Mouse (Mus musculus) adrenal gland, postnatal 4 days (tissue): ENCODE results near the gene Trpc6. TPM values are rescaled to one million over a fixed set of nuclear protein-coding genes. Genes with fewer than 3 reads are reported as not detected.

Source experiments
- DNase-seq, 2 experiments: peaks; one replicate each; pipeline ENCODE4 v3.0.0; 2021 to 2022; ENCODE audit warnings: low spot score in 2 of 2, mixed read lengths in 2 of 2
- long read RNA-seq, 2 experiments: library from polyadenylated mRNA; stranded (forward); transcript quantifications; one replicate each; pipeline ENCODE4 v2.0.0; 2021
- total RNA-seq, 2 experiments: library from RNA; stranded (reverse); gene quantifications; 2 replicates each; pipeline ENCODE4 v1.2.3; 2021

Gene Trpc6
- total RNA-seq = 1 to 10 TPM; 2.3 to 2.8 TPM
- long read RNA-seq, experiment 1, partial matches to known transcripts = 0 of 1 reads
- long read RNA-seq, experiment 1, other reads (novel, unspliced or antisense) = 1 of 1 reads
- long read RNA-seq, experiment 2, partial matches to known transcripts = 0 of 3 reads
- long read RNA-seq, experiment 2, other reads (novel, unspliced or antisense) = 1 of 3 reads

DNA sequence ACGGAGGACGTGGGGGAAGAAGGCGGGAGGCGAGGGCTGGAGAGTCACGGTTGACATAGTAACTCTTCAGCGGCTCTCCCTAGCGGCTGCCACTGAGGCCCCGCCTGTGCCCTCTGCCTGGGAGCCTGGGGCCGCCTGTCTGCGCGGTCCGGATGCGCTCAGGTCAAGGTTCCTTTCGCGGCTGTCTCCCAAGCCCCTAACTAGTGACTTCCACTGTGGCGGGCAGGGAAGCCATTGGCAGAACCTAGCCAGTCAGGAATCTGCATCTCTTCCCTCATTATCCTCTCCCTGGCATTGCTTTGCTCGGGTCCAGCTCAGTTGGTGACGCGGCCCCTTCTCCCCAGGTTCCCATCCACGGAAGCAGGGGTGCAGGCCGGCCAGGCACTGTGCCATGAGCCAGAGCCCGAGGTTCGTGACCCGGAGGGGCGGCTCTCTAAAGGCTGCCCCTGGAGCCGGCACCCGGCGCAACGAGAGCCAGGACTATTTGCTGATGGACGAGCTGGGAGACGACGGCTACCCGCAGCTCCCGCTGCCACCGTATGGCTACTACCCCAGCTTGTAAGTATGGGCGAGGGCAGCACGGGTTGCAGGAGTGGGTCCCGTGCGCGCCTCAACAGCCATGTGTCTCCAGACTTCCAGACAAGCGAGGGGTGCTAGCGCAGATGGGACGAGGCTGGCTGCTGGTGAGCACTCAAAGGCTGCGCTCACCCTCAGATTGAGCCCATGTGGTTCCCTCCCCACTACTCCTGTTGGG lies at the start of gene Trpc6:
Trpc6 (plus strand) TSS at position 102 of the 754 bp plus-strand sequence.
- peak in 1 of 2 experiments; percentile 6 for DNase-seq

DNA sequence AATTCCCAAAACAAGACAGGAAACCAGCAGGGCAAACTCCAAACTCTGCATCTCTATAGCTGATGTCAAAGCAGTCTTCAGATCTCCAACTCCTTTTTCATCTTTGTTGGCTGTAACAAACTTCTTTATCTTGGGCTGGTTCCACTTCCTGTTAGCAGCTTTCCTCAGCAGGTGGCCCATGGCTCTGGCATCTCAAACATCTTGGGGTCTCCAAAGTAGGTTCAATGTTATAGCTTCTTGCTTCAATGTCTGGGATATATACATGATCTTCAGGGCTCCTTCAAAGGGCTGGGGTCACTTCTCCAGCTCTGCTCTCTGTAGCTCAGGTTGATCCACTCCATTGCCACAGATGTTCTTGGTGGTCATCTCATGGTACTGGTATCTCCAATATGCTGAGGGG lies 23.0 kb upstream of the Trpc6 start:
- DNase-seq = no peak

DNA sequence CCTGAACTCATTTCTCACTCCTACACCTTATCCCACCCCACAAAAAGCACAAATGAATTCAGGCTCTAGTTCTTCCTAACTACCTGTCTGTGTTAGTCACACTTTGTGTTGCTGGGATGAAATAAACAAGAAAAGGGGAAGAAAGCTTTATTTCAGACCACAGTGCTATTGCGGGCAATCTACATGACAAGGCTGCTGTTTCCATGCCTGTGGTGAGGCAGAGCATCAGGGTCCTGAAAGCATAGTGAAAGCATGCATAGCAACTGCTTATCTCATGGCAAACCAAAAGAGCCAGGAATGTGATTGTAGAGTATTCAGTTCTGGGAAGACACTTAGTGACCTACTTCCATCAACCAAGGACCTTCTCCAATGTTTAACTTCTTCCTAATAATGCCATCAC lies 10.3 kb upstream of the Trpc6 start:
- no peak for DNase-seq

DNA sequence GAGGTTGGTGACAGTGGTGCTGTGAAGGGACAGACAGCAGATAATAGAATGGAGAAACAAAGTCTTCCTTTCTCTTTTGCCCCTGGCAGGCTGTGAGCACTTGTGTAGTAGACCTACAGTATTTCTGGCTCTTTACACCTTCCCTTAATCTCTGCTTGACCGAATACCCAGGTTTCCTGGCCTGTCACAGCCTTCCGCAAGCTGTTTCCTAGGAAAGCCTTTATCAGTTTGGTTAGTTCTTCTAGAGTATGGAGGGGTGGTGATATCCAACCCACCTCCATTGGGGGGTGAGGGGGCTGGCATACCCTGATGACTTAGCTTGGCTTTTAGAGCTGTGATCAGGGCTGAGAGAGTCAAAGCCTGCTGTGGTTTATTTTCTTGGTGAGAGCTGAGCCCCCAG lies 1.3 kb downstream of the Trpc6 start:
- no peak for DNase-seq

DNA sequence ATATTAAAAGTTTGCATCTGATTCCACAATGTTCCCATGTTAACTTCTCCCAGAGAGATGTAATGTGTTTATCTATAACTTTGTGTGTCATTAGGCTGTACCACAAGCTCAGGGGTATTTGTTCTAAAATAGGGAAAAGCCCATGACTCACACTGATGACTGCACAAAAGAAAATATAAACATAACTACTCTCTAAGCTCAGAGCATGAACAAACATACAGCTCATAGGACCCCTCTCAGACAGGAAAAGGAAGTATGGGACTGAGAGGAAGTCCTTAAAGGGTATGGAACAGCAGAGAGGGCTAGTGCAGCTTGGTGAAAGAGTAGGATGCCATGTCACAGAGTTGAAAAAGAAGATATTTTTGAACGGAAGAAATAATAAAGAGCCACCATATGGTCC lies 14.6 kb downstream of the Trpc6 start:
- DNase-seq = no peak

DNA sequence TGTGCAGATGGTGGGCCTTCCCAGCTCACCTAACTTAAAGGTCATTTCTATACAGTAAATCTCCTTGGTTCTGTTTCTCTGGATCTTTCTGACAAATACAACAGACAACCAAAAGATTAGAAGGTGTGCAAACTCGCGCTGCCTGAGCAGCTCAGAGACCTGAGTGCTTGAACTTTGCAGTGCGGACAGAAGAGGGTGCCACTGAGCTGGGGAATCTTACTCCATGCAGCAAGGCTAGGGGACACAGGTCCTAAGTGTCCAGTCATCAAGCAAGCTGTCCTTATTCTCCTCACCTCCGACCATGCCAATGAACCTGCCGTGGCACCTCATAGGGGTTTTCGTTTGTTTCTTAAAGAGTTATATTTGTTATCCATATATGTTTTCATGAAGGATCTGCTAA lies 48.7 kb downstream of the Trpc6 start:
- no peak for DNase-seq

DNA sequence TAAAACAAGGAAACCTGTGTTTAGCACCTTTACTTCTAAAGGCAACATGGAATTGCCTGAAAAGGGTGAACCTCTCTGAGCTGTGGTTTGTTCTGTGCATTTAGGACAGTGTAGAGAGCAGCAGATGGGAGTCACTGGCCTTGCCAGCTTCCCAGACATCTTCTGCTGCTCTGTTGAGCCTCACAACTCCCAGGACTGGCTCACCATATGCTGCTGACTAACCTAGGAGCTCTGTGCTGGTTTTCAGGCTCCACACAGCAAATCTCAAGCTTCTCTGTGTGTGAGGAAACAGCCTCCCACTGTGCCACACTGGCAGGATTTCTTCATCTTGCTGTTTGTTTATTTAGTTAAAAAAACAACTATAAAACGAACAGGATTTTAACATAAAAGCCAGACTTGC lies 53.1 kb downstream of the Trpc6 start:
- no peak for DNase-seq

DNA sequence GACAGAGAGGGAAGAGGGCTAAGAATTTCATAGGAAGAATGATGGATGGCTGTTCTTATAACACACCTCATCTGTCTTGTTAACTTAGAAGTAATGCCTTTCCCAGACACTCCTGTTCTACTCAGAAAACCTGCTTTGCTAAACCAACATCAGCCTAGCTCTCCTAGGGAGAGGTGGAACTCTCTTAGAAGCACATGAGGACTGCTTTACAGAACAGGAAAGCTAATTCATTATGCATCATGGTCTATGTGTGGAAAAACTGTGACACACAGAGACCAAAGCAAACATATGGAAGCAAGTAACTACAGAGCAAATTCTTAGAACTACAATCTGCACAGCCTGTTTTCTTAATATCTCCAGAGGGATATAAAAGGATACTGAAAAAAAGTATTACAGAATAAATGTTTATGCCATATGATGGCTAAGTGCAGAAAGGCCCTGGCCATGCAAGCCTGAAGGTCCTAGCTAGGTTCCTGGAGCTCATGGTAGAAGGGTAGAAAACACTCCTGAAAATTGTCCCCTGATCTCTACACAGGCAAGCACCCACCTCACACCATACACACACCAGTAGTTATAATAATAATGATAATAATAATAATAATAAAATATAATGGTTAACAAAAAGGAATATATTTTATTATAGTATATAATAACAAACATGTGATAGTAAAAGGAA lies 63.0 kb downstream of the Trpc6 start:
- DNase-seq = no peak

DNA sequence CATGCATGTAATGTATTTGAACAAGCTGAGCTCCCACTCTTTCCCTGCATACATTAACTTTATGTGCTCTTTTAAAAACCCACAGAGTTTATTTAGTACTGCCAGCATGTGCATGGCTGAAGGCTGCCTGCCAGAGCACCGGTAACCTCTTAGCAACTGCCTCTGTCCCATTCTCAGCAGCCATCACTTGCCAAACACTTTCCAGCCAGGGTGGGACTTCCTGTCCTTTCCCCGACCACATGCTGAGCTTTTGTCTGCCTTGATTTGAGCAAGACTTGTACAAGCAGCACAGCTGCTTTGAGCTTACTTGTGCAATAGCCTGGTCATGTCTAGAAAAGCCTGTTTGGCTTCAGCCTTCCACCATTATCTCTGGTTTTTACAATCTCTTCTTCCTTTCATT lies 90.4 kb downstream of the Trpc6 start:
- DNase-seq = no peak

DNA sequence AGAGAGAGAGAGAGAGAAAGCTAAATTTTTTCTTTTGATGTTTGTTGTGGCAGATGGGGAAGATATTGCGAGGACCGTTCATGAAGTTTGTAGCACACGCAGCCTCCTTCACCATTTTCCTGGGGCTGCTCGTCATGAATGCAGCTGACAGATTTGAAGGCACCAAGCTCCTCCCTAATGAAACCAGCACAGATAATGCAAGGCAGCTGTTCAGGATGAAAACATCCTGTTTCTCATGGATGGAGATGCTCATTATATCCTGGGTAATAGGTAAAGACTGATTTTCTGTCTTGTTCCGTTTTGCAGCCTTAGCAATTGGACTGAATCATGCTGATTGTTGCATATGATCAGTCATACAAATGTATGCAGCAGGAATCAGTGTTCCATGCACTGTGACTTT lies 99.5 kb downstream of the Trpc6 start:
- DNase-seq = no peak

DNA sequence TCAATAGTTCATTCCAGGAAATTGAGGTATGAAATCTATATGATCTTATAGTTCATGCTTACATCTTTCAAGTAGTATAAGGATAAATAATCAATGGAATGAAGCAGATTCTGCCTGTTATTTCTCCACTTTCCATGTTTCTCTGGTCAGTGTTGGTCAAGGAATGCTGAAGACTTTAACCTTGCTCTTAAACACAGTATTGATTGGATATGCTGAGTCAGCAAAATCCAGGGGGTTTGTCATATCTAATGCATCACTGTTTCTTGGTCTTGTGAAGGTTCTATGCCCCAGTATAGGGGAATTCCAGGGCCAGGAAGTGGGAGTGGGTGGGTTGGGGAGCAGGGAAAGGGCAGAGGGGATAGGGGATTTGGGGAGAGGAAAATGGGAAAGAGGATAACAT lies 111.4 kb downstream of the Trpc6 start:
- DNase-seq = no peak

DNA sequence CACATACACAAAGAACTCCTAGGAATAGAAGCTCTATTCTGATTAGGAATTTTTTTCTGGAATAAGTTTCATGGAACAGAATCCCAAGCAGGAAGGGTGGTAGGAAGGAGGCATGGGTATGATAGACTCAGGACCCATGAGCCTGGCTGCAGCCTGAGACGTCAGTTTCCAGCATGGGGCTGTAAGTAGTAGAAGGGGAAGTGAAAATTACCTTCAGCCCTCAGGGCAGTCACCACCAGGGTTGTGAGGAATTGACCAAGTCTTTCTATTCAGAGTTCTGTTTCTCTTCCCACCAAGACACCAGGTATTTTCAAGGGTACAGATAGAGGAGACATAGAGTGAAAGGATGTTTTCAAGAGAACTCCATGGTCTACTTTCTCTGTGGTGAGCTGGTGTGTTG lies 129.0 kb downstream of the Trpc6 start:
- no peak for DNase-seq

DNA sequence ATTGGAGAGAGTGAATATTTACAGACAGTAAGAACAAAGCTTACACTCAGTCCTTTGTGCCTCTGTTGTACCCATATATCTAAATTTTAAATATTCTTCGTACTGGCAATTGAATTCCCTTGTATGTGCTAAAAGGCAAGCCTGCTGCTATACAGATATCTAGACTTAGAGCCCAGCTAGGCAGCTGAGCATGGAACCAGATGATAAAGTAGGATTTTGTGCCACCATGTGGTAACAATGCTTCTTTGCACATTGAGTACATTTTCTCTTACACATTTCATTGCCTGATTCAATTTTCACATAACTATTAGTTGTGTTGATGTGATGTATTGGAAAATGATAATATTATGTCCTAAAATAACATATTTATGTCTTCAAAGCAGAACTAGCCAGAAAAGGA lies 132.7 kb downstream of the Trpc6 start:
- DNase-seq = no peak

DNA sequence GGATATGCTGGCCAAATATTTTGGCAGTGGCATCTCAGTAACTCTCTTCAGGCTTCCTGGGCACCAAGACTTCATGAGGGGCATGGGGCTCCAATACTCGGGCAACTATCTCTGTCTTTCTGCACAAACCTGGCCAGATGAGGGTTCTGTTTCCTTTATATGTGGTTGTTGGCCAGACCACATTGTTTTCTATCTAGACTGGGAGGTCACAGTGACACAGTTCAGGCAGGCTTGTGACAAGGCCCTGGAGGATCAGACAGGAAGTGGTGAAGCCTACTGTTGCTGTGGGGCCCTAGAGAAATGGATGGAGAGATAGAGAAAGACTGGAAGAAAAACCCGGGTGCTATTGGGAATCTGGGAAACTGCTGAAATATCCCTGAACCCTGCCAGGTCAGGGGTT lies 149.2 kb downstream of the Trpc6 start:
- no peak for DNase-seq

DNA sequence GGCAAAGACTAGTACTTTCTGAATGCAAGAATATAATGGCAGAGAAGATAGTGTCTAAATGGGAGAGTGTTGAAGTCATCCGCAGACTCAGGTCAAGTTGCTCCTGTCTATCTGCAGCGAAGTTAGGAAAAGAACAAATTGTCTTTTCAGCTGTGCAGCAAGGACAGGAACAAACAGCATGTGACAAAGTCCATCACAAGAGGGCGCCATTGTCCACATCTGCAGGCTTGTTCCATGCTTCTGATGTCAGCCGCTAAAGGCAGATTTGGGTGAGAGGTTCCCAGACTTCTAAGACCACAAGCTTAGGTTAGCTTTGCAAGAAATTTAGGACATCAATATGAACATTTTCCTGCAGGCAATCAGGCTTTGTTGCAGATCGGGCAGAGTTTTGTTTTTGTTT lies 156.7 kb downstream of the Trpc6 start:
- DNase-seq = peak; percentile 38 to 60

DNA sequence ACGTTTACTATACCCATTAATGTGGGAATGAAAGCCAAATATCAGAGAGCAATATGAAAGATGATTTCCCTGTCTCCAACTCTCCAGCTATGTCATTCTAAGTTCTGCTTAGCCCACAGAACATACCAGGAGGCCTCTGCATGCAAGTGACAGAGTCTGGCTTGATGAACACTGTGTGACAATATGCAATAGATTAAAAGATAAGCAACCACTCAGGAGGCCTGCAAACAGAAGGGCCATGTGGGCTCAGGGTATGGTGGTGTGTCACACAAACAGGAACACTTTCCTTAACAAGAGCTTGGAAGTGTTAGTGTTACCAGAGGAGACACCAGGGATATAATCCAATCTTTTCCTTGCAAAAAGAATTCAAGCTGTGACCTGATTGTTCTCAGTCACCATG lies 159.6 kb downstream of the Trpc6 start:
- DNase-seq = no peak

DNA sequence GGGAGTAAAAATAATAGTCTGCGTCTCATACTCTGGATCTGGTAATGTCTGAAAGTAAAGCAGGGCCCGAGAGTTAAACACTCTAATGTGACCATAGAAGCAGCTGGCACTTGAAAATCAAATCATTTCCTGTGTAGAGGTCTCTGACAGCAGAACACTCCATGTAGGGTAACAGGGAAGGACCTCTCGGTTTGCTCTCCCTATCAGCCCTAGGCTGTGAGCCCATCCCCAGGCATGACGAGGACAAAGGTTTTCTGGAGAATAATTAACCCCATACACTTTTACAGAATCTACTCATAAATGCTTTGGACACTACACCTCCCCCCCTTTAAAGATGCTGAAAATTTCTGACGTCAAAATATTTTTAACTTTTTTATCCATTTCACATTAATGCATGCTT lies 160.0 kb downstream of the Trpc6 start:
- no peak for DNase-seq

DNA sequence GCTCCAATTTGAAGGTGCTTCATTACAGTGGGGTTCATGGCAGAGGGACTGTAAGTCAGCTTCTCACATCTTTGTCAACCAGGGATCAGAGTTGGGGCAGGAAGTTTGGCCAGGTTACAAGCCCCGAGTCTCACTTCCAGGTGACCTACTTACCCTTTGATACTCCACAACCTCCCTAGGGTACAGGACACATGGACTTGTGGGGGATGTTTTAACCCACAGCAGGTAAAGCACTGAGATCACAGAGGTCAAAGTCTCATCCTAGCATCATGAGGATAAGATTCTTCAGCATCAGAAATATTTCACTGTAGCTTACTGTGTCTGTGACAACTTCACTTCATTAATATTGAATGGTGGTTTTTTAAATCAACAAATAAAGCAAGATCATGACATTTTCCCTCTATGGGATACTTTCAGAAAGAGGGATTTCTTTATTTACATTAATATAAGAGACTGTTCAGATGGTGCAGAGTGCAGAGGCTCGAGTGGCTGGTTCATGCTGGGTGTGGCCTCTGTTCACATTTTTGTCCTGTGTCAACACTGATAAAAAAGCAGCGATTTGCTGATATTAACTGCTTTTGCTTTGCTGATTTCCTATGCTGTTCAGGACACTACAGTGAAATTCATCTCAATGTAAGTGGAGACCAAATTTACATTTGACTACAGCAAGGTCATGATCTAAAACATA lies 166.3 kb downstream of the Trpc6 start:
- DNase-seq = no peak

DNA sequence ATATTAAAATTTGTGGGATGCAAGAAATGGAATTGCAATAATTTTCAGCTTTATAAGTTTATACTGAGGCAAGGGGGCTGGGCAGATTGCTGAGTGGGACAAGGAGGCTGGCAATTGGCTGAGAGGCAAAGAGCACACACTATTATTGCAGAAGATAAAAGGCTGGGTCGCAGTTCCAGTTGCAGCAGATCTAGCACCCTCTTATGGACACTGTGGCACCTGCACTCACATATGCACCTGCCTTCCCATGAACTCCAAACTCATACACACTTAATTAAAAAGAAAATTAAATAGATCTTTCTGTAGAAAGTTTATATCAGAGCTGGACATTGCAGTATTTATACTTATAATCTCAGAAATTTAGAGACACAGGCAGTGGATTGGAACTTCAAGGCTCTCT lies 175.1 kb downstream of the Trpc6 start:
- no peak for DNase-seq

DNA sequence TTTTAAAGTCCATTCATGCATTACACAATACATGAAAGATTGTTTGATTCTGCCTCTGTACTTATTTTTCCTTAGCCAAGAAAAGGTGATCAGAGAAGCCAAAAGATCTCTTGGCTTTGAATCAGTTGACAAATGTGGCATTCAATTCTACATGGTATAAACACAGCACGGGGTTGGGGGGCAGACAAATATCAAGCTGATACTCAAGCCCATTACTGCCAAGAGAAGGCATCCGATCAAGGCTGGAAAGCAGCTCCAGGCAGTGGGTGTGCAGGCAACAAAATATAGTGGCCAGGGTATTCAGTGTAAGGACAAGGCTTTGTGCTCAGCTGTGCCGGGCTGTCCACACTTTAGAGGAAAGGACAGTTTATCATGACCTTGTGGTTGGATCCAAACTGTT lies 185.1 kb downstream of the Trpc6 start:
- DNase-seq = no peak
